Mouse (Mus musculus) olfactory bulb, adult 2 months (tissue): Measurements from ENCODE around the gene Frem2.

Experiments
- CTCF ChIP-seq: fragments of 200-500 bp; IDR thresholded peaks from 2 replicates; pipeline ENCODE4 v1.5.1; 2012; ENCODE audit warnings: low read depth, mild to moderate bottlenecking, low read length, moderate library complexity; ENCODE audit not compliant: insufficient read depth
- POLR2A ChIP-seq: fragments of 200-500 bp; IDR thresholded peaks from 2 replicates; pipeline ENCODE4 v1.6.1; 2012; ENCODE audit warnings: mild to moderate bottlenecking, low read depth, low read length, moderate library complexity; ENCODE audit not compliant: insufficient read depth

- TF ChIP-seq POLR2A = no peak
- no peak for TF ChIP-seq CTCF
Measured at GRCm38 (mm10) chr3:53502428-53502827, 154.7 kb downstream of the Frem2 start.
